Mouse (Mus musculus) hindbrain, embryonic 13.5 days (tissue): ENCODE data around the gene Hoxa13. TPM values are rescaled to one million over a fixed set of nuclear protein-coding genes. Genes with fewer than 3 reads are reported as not detected.
A peak's percentile ranks its signal among the peaks of the same experiment; 100 is the strongest.

ENCODE experiments used
- microRNA counts: library from miRNA; unstranded; fragments of <30 nt; microRNA quantifications from one replicate; lab custom pipeline; 2016
- microRNA-seq: library from miRNA; unstranded; fragments of <30 nt; microRNA quantifications from one replicate; pipeline ENCODE4, GENCODE M21; 2016
- polyA plus RNA-seq: library from polyadenylated mRNA; unstranded; fragments of >200 nt; fragmentation: Nextera tagmentation; extraction: Ambion mirVana; gene quantifications from 2 replicates; pipeline ENCODE4 v1.2.1, GENCODE M21; 2015

Gene Hoxa13
- polyA plus RNA-seq, 1 experiment from 2014 or later = not detected

MicroRNAs within 50 kb of the gene (microRNA counts, 519-probe panel; counts per million panel counts)
- 51.3 counts per million for microRNA mmu-miR-196b (lab: Ali Mortazavi, UCI)

Small RNA genes lying within 50 kb of the gene (microRNA-seq; reads per million reads assigned to microRNA genes)
- 36.1 reads per million, percentile 37 among the genes with 10 or more reads in this experiment for gene Mir196b

Other genes with a start within 250 kb of the Hoxa13 start
- 28.6 and 35.6 TPM in 2 replicates for gene Skap2, start 248.3 kb downstream of the Hoxa13 start, polyA plus RNA-seq
- gene Hoxa1, start 102.6 kb downstream of the Hoxa13 start, polyA plus RNA-seq = 1.5 and 2.0 TPM in 2 replicates
- gene Hoxa2, start 96.0 kb downstream of the Hoxa13 start, polyA plus RNA-seq = 39.1 and 40.2 TPM in 2 replicates
- gene 5730596B20Rik, start 83.4 kb downstream of the Hoxa13 start, polyA plus RNA-seq = 7.6 and 8.3 TPM in 2 replicates
- gene Hoxa4, start 69.1 kb downstream of the Hoxa13 start, polyA plus RNA-seq = 14.5 and 14.8 TPM in 2 replicates
- 116 and 150 TPM in 2 replicates for gene Hoxa5, start 56.3 kb downstream of the Hoxa13 start, polyA plus RNA-seq
- 16.3 and 28.0 TPM in 2 replicates for gene Hoxa6, start 52.2 kb downstream of the Hoxa13 start, polyA plus RNA-seq
- 21.8 and 23.8 TPM in 2 replicates for gene Hoxa3, start 47.5 kb downstream of the Hoxa13 start, polyA plus RNA-seq
- gene Gm28308, start 47.5 kb downstream of the Hoxa13 start, polyA plus RNA-seq = not detected in 2 replicates
- 7.4 and 14.9 TPM in 2 replicates for gene Hoxa7, start 39.0 kb downstream of the Hoxa13 start, polyA plus RNA-seq
- gene Hoxa9, start 29.8 kb downstream of the Hoxa13 start, polyA plus RNA-seq = 0.72 and 1.3 TPM in 2 replicates
- 0.22 TPM in 1 of 2 replicates, not detected in the other for gene Hoxa10, start 20.0 kb downstream of the Hoxa13 start, polyA plus RNA-seq
- gene Hoxa11, start 15.1 kb downstream of the Hoxa13 start, polyA plus RNA-seq = not detected in 2 replicates
- gene Evx1, start 52.6 kb upstream of the Hoxa13 start, polyA plus RNA-seq = 3.5 and 3.7 TPM in 2 replicates